Mouse (Mus musculus) testis, adult 2 months (tissue): ENCODE measurements around the gene Ctnna2.

Experiments used
- CTCF ChIP-seq: fragments of 200-500 bp; IDR thresholded peaks from 2 replicates; pipeline ENCODE4 v1.5.1; 2012; ENCODE audit warnings: low read depth, mild to moderate bottlenecking, inconsistent platforms, low read length, moderate library complexity; ENCODE audit not compliant: control insufficient read depth, insufficient read depth, insufficient replicate concordance
- POLR2A ChIP-seq: fragments of 200-500 bp; IDR thresholded peaks from 2 replicates; pipeline ENCODE4 v1.6.1; 2012; ENCODE audit warnings: low read depth, mild to moderate bottlenecking, inconsistent platforms, low read length, moderate library complexity; ENCODE audit not compliant: control insufficient read depth

DNA sequence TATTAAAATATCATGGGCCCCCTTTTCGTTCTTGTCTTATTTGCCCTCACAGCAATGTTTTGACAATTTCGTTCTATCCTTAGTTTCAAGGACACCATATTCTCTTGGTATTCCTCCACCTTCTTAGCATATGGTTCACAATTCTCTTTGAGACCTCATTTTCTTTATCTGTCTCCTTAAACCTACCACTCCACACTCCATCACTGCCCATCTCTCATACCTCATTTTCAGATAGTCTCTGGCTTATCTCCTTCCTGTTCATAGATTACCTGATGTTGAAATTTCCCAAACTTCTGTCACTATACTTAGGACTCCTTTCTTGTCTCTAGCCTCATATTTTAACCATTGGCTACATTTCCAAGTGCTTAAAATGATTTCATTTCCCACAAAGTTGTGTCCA is 116.1 kb downstream of the Ctnna2 start:
- TF ChIP-seq CTCF = no peak
- TF ChIP-seq POLR2A = no peak
